Mouse (Mus musculus): ENCODE results near the gene Gm28043.

DNA sequence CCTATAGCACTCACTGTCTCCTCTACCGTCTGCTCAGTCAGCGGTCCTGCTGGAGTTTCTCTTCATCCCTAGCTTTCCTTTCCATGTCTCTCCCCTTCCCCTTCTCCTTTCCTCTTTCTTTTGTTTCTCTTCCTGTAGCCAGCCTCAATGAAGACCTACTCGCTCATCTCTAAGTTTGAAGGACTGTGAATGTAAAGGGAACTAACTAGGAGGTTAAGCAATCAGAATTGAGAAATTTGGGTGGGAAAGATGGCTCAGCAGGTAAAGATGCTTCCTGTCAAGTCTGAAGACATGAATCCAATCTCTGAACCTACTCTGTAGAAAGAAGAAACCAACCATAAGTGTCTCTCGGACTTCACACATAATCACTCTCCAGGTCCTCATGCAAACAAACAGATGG, 58.6 kb downstream of the Gm28043 start:
- TF ChIP-seq POLR2A (IDR thresholded peaks at IDR 0.05; ENCODE audit: insufficient read length, low read depth) (no peak), USF1 (IDR thresholded peaks at IDR 0.05; ENCODE audit: low read depth) (no peak), POLR2AphosphoS2 (IDR thresholded peaks at IDR 0.05; ENCODE audit: insufficient read length, low read depth) (no peak), MYOG (IDR thresholded peaks at IDR 0.05; ENCODE audit: control insufficient read depth in 1 of 3, insufficient read depth in 1 of 3, insufficient read length in 2 of 3, low read depth in 2 of 3) (no peak), TCF3 (IDR thresholded peaks at IDR 0.05; ENCODE audit: insufficient read length, low read depth) (no peak), MAX (IDR thresholded peaks at IDR 0.05; ENCODE audit: low read depth) (no peak), MYOD1 (IDR thresholded peaks at IDR 0.05; ENCODE audit: control insufficient read depth in 1 of 3, insufficient read length in 2 of 3, low read depth in 2 of 3) (no peak), CEBPB (IDR thresholded peaks at IDR 0.05; ENCODE audit: insufficient read depth, poor library complexity, severe bottlenecking) (no peak), TCF12 (IDR thresholded peaks at IDR 0.05; ENCODE audit: insufficient read depth, poor library complexity, severe bottlenecking) (no peak), E2F4 (IDR thresholded peaks at IDR 0.05; ENCODE audit: insufficient read depth) (no peak), REST (IDR thresholded peaks at IDR 0.05; ENCODE audit: insufficient read depth, insufficient read length) (no peak)
